Mouse (Mus musculus): Measurements from ENCODE around the gene Satb2. TPM values are rescaled to one million over a fixed set of nuclear protein-coding genes. Genes with fewer than 3 reads are reported as not detected.

Gene Satb2
- total RNA-seq, 2 experiments from 2014 or later = 14.8 TPM

Small RNAs within 50 kb of the gene (microRNA-seq; reads per million reads assigned to microRNA genes)
- 0 reads per million in 2 experiments for gene Gm23943
